Mouse (Mus musculus) embryonic facial prominence, embryonic 12.5 days (tissue): ENCODE data around the gene Ear6. TPM values are rescaled to one million over a fixed set of nuclear protein-coding genes. Genes with fewer than 3 reads are reported as not detected.

Source experiments
- ATAC-seq: fragments of 200-750 bp; cut with Nextera tagmentation; 2 replicates; pipeline ENCODE4 v1.8.0; 2017; ENCODE audit not compliant: insufficient number of reproducible peaks, insufficient read depth, low FRiP score, low TSS enrichment
- H3K27ac ChIP-seq: fragments of 300-500 bp; sonication (generic); 2 replicates; pipeline ENCODE4 v1.5.1; 2016; ENCODE audit warnings: mild to moderate bottlenecking
- H3K27me3 ChIP-seq: fragments of 300-500 bp; sonication (generic); 2 replicates; pipeline ENCODE4 v1.6.1; 2016; ENCODE audit warnings: mild to moderate bottlenecking, moderate library complexity
- H3K36me3 ChIP-seq: fragments of 300-500 bp; sonication (generic); 2 replicates; pipeline ENCODE4 v1.6.1; 2016; ENCODE audit warnings: mild to moderate bottlenecking
- H3K4me1 ChIP-seq: fragments of 300-500 bp; sonication (generic); 2 replicates; pipeline ENCODE4 v1.6.1; 2016
- H3K4me2 ChIP-seq: fragments of 300-500 bp; sonication (generic); replicated peaks from 2 replicates; pipeline ENCODE4 v1.6.1; 2016; ENCODE audit warnings: mild to moderate bottlenecking, moderate library complexity
- H3K4me3 ChIP-seq: fragments of 300-500 bp; sonication (generic); 2 replicates; pipeline ENCODE4 v1.5.1; 2016; ENCODE audit warnings: mild to moderate bottlenecking
- H3K9ac ChIP-seq: fragments of 300-500 bp; sonication (generic); 2 replicates; pipeline ENCODE4 v1.6.1; 2016; ENCODE audit warnings: mild to moderate bottlenecking, moderate library complexity
- H3K9me3 ChIP-seq: fragments of 300-500 bp; sonication (generic); 2 replicates; pipeline ENCODE4 v1.6.1; 2016; ENCODE audit warnings: mild to moderate bottlenecking, moderate library complexity
- WGBS: fragments of 180-500 bp; shearing (Covaris S2); methylation state at CpG from one replicate; pipeline ENCODE4 v1.1.7; 2016; 5-methylcytosine and 5-hydroxymethylcytosine counted together
- microRNA-seq: library from miRNA; unstranded; fragments of <30 nt; microRNA quantifications from one replicate; pipeline ENCODE4, GENCODE M21; 2017
- polyA plus RNA-seq: library from polyadenylated mRNA; unstranded; fragments of >200 nt; fragmentation: Nextera tagmentation; extraction: Ambion mirVana; gene quantifications from 2 replicates; pipeline ENCODE4 v1.2.1, GENCODE M21; 2016

Ear6 gene
- polyA plus RNA-seq, 1 experiment from 2014 or later, result not detected

GRCm38 (mm10) chr14:51896019-51896418, 42.5 kb downstream of the Ear6 start:
- no peak for ATAC-seq
- WGBS, result 78% methylated on average over 6 of the region's 6 CpGs
- no peak overlapping the region for H3K9ac ChIP-seq
- no peak overlapping the region for H3K4me2 ChIP-seq
- H3K27ac ChIP-seq, result no peak overlapping the region
- H3K4me3 ChIP-seq, result no peak overlapping the region
- no peaks in the 10 kb centered on the region for H3K9me3 ChIP-seq
- H3K4me1 ChIP-seq, result no peaks in the 10 kb centered on the region
- peaks cover 15% of the 10 kb centered on the region for H3K36me3 ChIP-seq
- H3K27me3 ChIP-seq, result no peaks in the 10 kb centered on the region; the same call in 1 of the 2 replicates

GRCm38 (mm10) chr14:51896539-51897170, 43.2 kb downstream of the Ear6 start:
- Histone ChIP-seq H3K4me1 (no peaks in the 10 kb centered on the region), H3K27ac (no peak overlapping the region), H3K4me2 (no peak overlapping the region), H3K9ac (no peak overlapping the region), H3K9me3 (no peaks in the 10 kb centered on the region), H3K4me3 (no peak overlapping the region), H3K27me3 (no peaks in the 10 kb centered on the region), H3K36me3 (peaks cover 9% of the 10 kb centered on the region)
- peak; percentile 59; the same call in 1 of the 2 replicates for ATAC-seq
- 76% methylated on average over 8 of the region's 8 CpGs for WGBS

- Histone ChIP-seq H3K27ac (no peak overlapping the region), H3K9ac (no peak overlapping the region), H3K4me1 (no peaks in the 10 kb centered on the region), H3K9me3 (no peaks in the 10 kb centered on the region), H3K4me2 (no peak overlapping the region), H3K27me3 (no peaks in the 10 kb centered on the region), H3K36me3 (no peaks in the 10 kb centered on the region), H3K4me3 (no peak overlapping the region)
- WGBS, result 87% methylated on average over 1 of the region's 1 CpGs
- no peak for ATAC-seq
Observed at GRCm38 (mm10) chr14:51899351-51899750, 45.9 kb downstream of the Ear6 start.

DNA sequence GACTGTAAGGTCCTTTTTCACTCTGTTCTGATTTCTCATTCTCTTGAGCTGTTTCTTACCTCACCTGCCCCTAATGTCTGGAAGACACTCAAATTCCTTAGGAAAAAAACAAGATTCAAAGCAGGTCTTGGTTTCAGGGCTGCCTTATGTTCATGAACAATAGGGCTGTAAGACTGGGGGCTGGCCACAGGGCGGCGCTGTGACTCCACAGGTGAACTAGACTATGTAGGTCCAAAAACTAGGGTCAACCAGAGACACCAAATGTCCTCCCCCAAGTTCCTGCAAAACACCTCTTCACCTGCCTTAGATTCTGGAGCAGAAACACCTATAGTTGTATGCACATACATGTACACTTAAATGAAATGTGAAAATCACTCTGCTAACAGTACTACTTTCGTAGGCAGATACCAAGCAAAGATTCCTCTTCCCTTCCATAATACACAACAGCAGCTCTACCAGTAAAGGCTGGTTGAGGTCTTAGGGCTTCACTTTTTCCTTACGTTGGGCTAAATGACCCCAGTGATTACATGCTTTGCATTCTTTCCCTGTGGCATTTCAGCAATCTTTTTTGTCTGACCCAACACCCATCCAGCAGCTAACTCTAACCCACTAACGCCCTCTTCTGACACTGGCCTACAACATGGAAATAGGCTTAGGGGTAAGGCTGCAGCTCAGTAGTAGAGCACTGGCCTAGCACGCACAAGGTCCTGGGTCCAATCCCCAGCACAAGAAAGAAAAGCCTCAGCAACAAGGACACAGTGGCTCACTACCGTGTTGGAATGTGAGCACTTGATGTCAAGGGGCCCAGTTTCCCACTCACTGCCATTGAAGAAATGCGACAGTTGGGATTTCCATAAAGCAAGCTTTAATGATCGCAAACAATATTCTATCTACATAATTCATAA, 49.6 kb downstream of the Ear6 start:
- ATAC-seq, result no peak

GRCm38 (mm10) chr14:51903782-51904181, 50.3 kb downstream of the Ear6 start:
- WGBS, result 83% methylated on average over 9 of the region's 9 CpGs
- H3K9ac ChIP-seq, result no peak overlapping the region
- no peaks in the 10 kb centered on the region for H3K27me3 ChIP-seq
- no peak for ATAC-seq
- H3K4me1 ChIP-seq, result no peaks in the 10 kb centered on the region
- H3K4me2 ChIP-seq, result no peak overlapping the region
- no peaks in the 10 kb centered on the region for H3K36me3 ChIP-seq
- H3K4me3 ChIP-seq, result no peak overlapping the region
- H3K27ac ChIP-seq, result no peak overlapping the region
- H3K9me3 ChIP-seq, result no peaks in the 10 kb centered on the region

More for the DNA sequence above, 49.6 kb downstream of the Ear6 start:
- H3K27me3 ChIP-seq, result no peaks in the 10 kb centered on the region
- H3K27ac ChIP-seq, result no peak overlapping the region
- no peaks in the 10 kb centered on the region for H3K36me3 ChIP-seq
- H3K9me3 ChIP-seq, result no peaks in the 10 kb centered on the region
- no peak overlapping the region for H3K4me2 ChIP-seq
- H3K4me1 ChIP-seq, result no peaks in the 10 kb centered on the region
- H3K4me3 ChIP-seq, result no peak overlapping the region
- no peak overlapping the region for H3K9ac ChIP-seq
- 59% methylated on average over 9 of the region's 9 CpGs for WGBS

Small RNA genes within 50 kb of the gene (microRNA-seq; reads per million reads assigned to microRNA genes)
- not detected for gene Gm27375

Other genes with a start within 250 kb of the Ear6 start
- gene Gm17078, start 242.4 kb upstream of the Ear6 start, polyA plus RNA-seq, result not detected in 2 replicates
- not detected in 2 replicates for gene Gm4181, start 218.0 kb upstream of the Ear6 start, polyA plus RNA-seq
- gene Gm17079, start 158.2 kb upstream of the Ear6 start, polyA plus RNA-seq, result not detected in 2 replicates
- gene Gm5800, start 136.5 kb upstream of the Ear6 start, polyA plus RNA-seq, result not detected in 2 replicates
- not detected in 2 replicates for gene Ang4, start 80.1 kb upstream of the Ear6 start, polyA plus RNA-seq
- not detected in 2 replicates for gene AY358078, start 53.7 kb upstream of the Ear6 start, polyA plus RNA-seq
- gene Mettl17, start 31.1 kb downstream of the Ear6 start, polyA plus RNA-seq, result 55.5 and 56.8 TPM in 2 replicates
- gene Slc39a2, start 39.2 kb downstream of the Ear6 start, polyA plus RNA-seq, result 1.4 and 1.5 TPM in 2 replicates
- 30.9 and 37.1 TPM in 2 replicates for gene Ndrg2, start 60.5 kb downstream of the Ear6 start, polyA plus RNA-seq
- gene Tppp2, start 64.7 kb downstream of the Ear6 start, polyA plus RNA-seq, result not detected in 2 replicates
- not detected in 2 replicates for gene Rnase13, start 69.1 kb downstream of the Ear6 start, polyA plus RNA-seq
- gene Arhgef40, start 131.0 kb downstream of the Ear6 start, polyA plus RNA-seq, result 204 and 214 TPM in 2 replicates
- gene Tmem253, start 162.0 kb downstream of the Ear6 start, polyA plus RNA-seq, result 0.51 and 0.63 TPM in 2 replicates
- 56.7 and 60.6 TPM in 2 replicates for gene Zfp219, start 167.0 kb downstream of the Ear6 start, polyA plus RNA-seq
- not detected in 2 replicates for gene Olfr221, start 188.8 kb downstream of the Ear6 start, polyA plus RNA-seq